Mouse (Mus musculus) neural tube, postnatal 0 days (tissue): ENCODE data around the gene Dok1. TPM values are rescaled to one million over a fixed set of nuclear protein-coding genes. Genes with fewer than 3 reads are reported as not detected.

Experiments used
- microRNA-seq: library from miRNA; unstranded; fragments of <30 nt; microRNA quantifications from one replicate; pipeline ENCODE4, GENCODE M21; 2016
- polyA plus RNA-seq: library from polyadenylated mRNA; unstranded; fragments of >200 nt; fragmentation: Nextera tagmentation; extraction: Ambion mirVana; gene quantifications from 2 replicates; pipeline ENCODE4 v1.2.1, GENCODE M21; 2015

Gene Dok1
- polyA plus RNA-seq, result 3.8 and 4.3 TPM in 2 replicates

DNA sequence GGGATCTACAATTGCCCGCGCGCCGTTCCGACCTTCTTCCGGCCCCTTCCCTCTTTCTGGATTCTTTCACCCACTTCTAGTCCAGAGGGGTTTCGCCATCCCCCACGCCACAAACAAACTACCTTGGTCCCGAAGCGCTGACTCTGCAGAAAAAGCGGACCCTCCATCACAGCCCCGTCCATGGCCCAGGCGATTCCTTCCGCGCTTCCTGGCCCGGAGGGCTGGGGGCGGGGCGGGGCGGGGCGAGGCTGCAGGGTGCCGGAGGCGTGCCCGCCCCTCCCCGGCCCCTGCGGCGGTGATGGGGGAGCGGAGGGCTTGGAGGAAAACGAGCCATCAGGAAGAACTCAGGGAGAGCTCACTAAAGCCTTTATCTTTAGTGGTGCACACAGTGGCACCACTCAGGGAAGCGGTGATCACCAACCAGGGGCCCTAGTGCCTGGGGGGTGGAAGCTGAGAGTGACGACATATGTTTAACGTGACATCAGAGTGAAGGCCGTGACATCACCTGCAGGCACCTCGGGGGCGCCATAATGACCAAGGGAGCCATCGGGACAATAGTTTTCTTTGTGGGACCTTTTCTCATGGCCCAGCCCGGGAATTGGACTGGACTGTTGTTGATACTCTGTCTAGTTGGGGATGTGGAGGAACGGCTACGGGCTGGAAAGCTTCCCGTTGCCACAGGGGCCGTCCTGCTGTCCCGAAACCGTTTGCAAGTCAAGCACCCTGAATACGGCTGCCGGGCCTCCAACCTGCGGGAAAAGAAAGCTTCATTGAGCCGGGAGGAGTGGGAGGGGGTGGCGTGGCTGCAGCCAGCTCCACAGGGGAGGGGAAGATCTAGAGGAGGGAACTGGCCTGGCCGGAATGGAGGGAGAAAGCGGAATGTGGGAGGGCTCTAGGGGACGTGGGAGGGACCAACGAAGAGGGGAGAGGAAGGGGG, at the start of gene Dok1, which contains the start of gene Loxl3:
Gene Dok1, minus strand, starts transcription at position 223 of the 937 bp plus-strand sequence.
Gene Loxl3, plus strand, starts transcription at position 925 of the 937 bp plus-strand sequence.

DNA sequence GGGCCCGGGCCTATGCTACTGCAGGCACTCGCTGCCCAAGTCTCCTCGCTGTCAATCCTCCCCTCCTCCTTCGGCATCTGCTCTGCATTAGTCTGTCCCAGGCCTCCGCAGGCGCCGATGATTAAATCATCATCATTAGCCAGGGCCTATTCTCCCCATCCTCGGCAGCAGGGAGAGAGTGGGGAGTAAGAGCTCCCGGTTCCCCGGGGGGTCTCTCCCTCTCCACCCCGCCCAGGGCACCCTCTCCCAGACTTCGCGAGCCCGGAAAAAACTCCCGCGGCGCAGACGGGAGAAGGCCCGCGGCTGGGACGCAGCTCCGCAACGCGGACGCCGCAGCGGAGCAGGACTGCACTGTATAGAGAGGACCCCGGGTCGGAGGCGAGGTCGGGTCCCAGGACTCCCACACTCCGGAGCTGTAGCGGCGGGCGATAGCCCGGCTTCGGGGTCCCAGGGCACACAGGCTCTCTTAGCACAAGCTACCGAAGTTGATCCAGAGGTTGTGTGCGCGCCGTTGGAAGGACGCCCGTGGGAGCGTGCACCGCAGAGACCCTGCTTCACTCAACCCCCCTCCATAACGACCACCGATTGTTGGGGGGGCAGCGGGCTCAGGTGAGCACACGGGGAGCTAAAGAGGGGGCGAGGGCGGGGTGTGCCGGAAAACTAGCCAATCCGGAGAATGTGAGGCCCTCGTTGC, 44.5 kb upstream of the Dok1 start, which contains the start of gene Pcgf1:
Gene Pcgf1, plus strand, starts transcription at position 240 of the 694 bp plus-strand sequence.

DNA sequence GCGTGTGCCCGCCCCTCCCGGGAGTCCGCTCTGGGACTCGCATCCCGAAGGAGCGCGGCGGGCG, 36.8 kb upstream of the Dok1 start, which contains the start of gene Tlx2:
Gene Tlx2, minus strand, starts transcription at position 47 of the 64 bp plus-strand sequence.

DNA sequence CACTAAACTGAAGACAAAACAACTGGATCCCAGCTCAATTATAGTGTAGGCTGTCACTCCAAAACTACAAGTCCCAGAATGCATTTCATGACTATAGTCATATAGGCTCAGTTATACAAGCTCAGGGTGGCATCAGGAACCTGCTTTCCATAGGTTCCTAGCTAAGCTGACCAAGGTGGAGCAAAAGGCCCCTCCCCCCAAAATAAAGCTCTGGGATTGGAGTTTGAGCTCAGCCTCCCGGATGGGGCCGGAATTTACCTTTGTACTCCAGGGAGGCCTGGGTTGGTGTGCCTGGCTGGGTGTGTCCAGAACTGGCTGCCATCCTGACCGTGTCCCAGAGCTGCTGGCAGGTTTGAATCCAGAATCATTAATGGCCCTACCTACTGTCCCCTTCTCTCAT, 24.5 kb upstream of the Dok1 start, which contains the start of gene Dqx1:
Gene Dqx1, plus strand, starts transcription at position 55 of the 400 bp plus-strand sequence.

DNA sequence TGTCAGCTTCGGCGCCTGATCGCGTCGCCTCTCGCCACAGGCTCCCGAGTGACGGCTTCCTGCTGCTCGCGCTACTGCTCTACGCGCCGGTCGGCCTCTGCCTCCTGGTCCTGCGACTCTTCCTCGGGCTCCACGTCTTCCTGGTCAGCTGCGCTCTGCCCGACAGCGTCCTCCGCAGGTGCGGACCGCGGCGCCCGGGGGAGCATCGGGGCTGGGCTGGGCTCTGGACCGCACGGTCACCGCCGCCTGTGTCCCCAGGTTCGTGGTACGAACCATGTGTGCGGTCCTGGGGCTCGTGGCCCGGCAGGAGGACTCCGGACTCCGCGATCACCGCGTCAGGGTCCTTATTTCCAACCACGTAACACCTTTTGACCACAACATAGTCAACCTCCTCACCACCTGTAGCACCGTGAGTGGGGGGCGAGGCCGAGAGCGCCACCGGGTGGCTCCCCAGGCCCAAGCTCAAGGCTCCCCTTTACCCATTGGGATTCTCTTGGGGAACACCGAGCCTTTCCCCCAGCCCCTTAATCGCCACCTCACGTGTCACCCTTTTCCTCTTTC, 21.7 kb upstream of the Dok1 start, which contains the start of gene Htra2:
Gene Htra2, minus strand, starts transcription at position 403 of the 561 bp plus-strand sequence.

DNA sequence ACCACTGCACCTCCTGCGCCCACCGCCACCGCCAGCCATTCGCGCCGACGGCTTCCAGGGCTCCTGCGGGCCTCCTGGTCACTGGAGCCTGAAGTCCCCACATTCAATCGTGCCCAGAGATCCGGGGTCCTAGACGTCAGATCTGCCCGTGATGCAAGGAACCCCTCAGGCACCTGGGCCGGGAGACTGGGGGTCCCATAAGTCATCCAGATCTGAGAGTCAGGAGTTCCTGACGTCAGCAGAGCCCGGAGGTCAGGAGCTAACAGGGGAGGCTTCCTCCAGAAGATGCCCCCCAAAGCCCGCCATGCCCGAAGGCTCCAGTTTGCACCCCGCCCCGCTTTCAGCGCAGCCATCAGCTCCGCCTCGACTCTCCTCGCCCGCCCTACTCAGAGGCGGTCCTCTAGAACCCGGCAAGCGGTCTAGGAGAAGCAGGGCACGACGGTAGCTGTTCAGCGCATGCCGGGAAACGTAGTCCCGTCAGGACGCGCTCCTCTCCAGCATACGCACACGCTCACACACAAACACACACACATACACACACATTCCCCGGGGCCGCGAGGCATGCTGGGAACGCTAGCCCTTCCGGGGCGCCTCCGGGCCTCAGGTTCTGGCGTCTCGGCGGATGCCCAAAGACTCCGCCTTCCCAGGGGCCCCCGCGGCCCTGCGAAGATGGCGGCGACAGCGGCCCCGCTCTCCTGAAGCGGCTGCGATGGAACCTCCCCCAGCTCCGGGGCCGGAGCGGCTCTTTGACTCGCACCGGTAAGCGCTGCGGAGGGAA, 21.0 kb upstream of the Dok1 start, which contains the start of gene Aup1:
Gene Aup1, plus strand, starts transcription at position 448 of the 778 bp plus-strand sequence.

Small RNA genes within 50 kb of the gene (microRNA-seq; reads per million reads assigned to microRNA genes)
- not detected for gene Mir7040

Other genes with a start within 250 kb of the Dok1 start
- 21.0 and 21.4 TPM in 2 replicates for gene Sema4f, start 93.7 kb downstream of the Dok1 start, polyA plus RNA-seq
- gene M1ap, start 86.6 kb downstream of the Dok1 start, polyA plus RNA-seq, result 0.10 TPM in 1 of 2 replicates, not detected in the other
- 4.6 and 7.2 TPM in 2 replicates for gene Loxl3, start 702 bp upstream of the Dok1 start, polyA plus RNA-seq
- 144 and 154 TPM in 2 replicates for gene Aup1, start 21.1 kb upstream of the Dok1 start, polyA plus RNA-seq
- 89.7 and 95.1 TPM in 2 replicates for gene Htra2, start 21.8 kb upstream of the Dok1 start, polyA plus RNA-seq
- 0.19 and 0.33 TPM in 2 replicates for gene Dqx1, start 24.4 kb upstream of the Dok1 start, polyA plus RNA-seq
- 1.5 TPM in 1 of 2 replicates, not detected in the other for gene Tlx2, start 36.8 kb upstream of the Dok1 start, polyA plus RNA-seq
- gene Pcgf1, start 44.4 kb upstream of the Dok1 start, polyA plus RNA-seq, result 34.3 and 37.8 TPM in 2 replicates
- not detected in 2 replicates for gene Lbx2, start 52.9 kb upstream of the Dok1 start, polyA plus RNA-seq
- 4.3 and 7.1 TPM in 2 replicates for gene Ccdc142, start 68.1 kb upstream of the Dok1 start, polyA plus RNA-seq
- gene Gm42688, start 68.1 kb upstream of the Dok1 start, polyA plus RNA-seq, result 4.7 and 5.3 TPM in 2 replicates
- 129 and 139 TPM in 2 replicates for gene Mrpl53, start 75.6 kb upstream of the Dok1 start, polyA plus RNA-seq
- 23.1 and 24.7 TPM in 2 replicates for gene Mogs, start 82.0 kb upstream of the Dok1 start, polyA plus RNA-seq
- 82.3 and 104 TPM in 2 replicates for gene Wbp1, start 88.1 kb upstream of the Dok1 start, polyA plus RNA-seq
- gene Ino80b, start 92.0 kb upstream of the Dok1 start, polyA plus RNA-seq, result 13.1 and 14.2 TPM in 2 replicates
- gene Rtkn, start 102.0 kb upstream of the Dok1 start, polyA plus RNA-seq, result 21.9 and 25.3 TPM in 2 replicates
- 22.2 and 23.0 TPM in 2 replicates for gene Wdr54, start 122.9 kb upstream of the Dok1 start, polyA plus RNA-seq
- gene 1700003E16Rik, start 122.9 kb upstream of the Dok1 start, polyA plus RNA-seq, result 13.4 and 14.9 TPM in 2 replicates
- 129 and 141 TPM in 2 replicates for gene Dctn1, start 132.4 kb upstream of the Dok1 start, polyA plus RNA-seq
- gene Slc4a5, start 186.4 kb upstream of the Dok1 start, polyA plus RNA-seq, result 0.19 and 0.31 TPM in 2 replicates